Mouse (Mus musculus) midbrain, postnatal 0 days (tissue): ENCODE measurements around the gene Tff3. TPM values are rescaled to one million over a fixed set of nuclear protein-coding genes. Genes with fewer than 3 reads are reported as not detected.

Experiments used
- ATAC-seq: fragments of 200-750 bp; cut with Nextera tagmentation; 2 replicates; pipeline ENCODE4 v1.8.0; 2017; ENCODE audit warnings: moderate number of reproducible peaks, mild to moderate bottlenecking, moderate TSS enrichment, moderate library complexity; ENCODE audit not compliant: low FRiP score
- DNase-seq: peaks from one replicate; pipeline ENCODE4 v3.0.0-alpha.2; 2015; ENCODE audit warnings: low spot score
- H3K27ac ChIP-seq: fragments of 300-500 bp; sonication (generic); 2 replicates; pipeline ENCODE4 v1.5.1; 2014; ENCODE audit warnings: low read depth, mild to moderate bottlenecking, low read length, mixed read lengths
- H3K27me3 ChIP-seq: fragments of 300-500 bp; sonication (generic); 2 replicates; pipeline ENCODE4 v1.6.1; 2014; ENCODE audit warnings: low read length, control low read depth, mixed read lengths; ENCODE audit not compliant: insufficient read depth
- H3K36me3 ChIP-seq: fragments of 300-500 bp; sonication (generic); 2 replicates; pipeline ENCODE4 v1.6.1; 2014; ENCODE audit warnings: low read length, control low read depth, mixed read lengths; ENCODE audit not compliant: insufficient read depth
- H3K4me1 ChIP-seq: fragments of 300-500 bp; sonication (generic); 2 replicates; pipeline ENCODE4 v1.6.1; 2014; ENCODE audit warnings: mild to moderate bottlenecking, control low read depth, antibody characterized with exemption, low read length, mixed read lengths; ENCODE audit not compliant: insufficient read depth
- H3K4me2 ChIP-seq: fragments of 300-500 bp; sonication (generic); 2 replicates; pipeline ENCODE4 v1.6.1; 2014; ENCODE audit warnings: low read depth, mild to moderate bottlenecking, low read length, mixed read lengths; ENCODE audit not compliant: poor library complexity, severe bottlenecking
- H3K4me3 ChIP-seq: fragments of 300-500 bp; sonication (generic); 2 replicates; pipeline ENCODE4 v1.5.1; 2014; ENCODE audit warnings: low read depth, mild to moderate bottlenecking, low read length, moderate library complexity
- H3K9ac ChIP-seq: fragments of 300-500 bp; sonication (generic); replicated peaks from 2 replicates; pipeline ENCODE4 v1.6.1; 2014; ENCODE audit warnings: mild to moderate bottlenecking, low read length, moderate library complexity, mixed read lengths; ENCODE audit not compliant: poor library complexity, severe bottlenecking
- H3K9me3 ChIP-seq: fragments of 300-500 bp; sonication (generic); 2 replicates; pipeline ENCODE4 v1.6.1; 2016; ENCODE audit warnings: low read length, control low read depth
- CTCF ChIP-seq: IDR thresholded peaks from 2 replicates; pipeline ENCODE4 v1.5.1; 2016; ENCODE audit warnings: antibody characterized with exemption, mild to moderate bottlenecking
- WGBS: fragments of 180-500 bp; shearing (Covaris S2); extraction: QIAGEN DNeasy Blood & Tissue Kit; methylation state at CpG from one replicate; pipeline ENCODE4 v1.1.7; 2014; 5-methylcytosine and 5-hydroxymethylcytosine counted together
- polyA plus RNA-seq: library from polyadenylated mRNA; unstranded; fragments of >200 nt; fragmentation: Nextera tagmentation; extraction: Ambion mirVana; gene quantifications from 2 replicates; pipeline ENCODE4 v1.2.1, GENCODE M21; 2015
- total RNA-seq: library from RNA; depleted of rRNA; stranded (reverse); fragments of >200 nt; gene quantifications from 2 replicates; pipeline ENCODE4 v1.2.3, GENCODE M21; 2014

The Tff3 gene
- total and polyA plus RNA-seq, 2 experiments from 2014 or later, result 0.83 TPM; not detected in 1

- no peak overlapping the region for H3K4me2 ChIP-seq
- 85% methylated on average over 5 of the region's 5 CpGs for WGBS
- H3K27ac ChIP-seq, result no peak overlapping the region
- no peak for TF ChIP-seq CTCF
- H3K4me1 ChIP-seq, result no peaks in the 10 kb centered on the region
- ATAC-seq (no peak), DNase-seq (no peak)
- H3K27me3 ChIP-seq, result no peaks in the 10 kb centered on the region
- H3K36me3 ChIP-seq, result peaks cover 26% of the 10 kb centered on the region
- no peaks in the 10 kb centered on the region for H3K9me3 ChIP-seq
- H3K4me3 ChIP-seq, result no peak overlapping the region
- no peak overlapping the region for H3K9ac ChIP-seq
Observed at GRCm38 (mm10) chr17:31117946-31118345, 11.5 kb downstream of the Tff3 start.

- Histone ChIP-seq H3K27ac (no peak overlapping the region), H3K27me3 (no peaks in the 10 kb centered on the region), H3K4me2 (no peak overlapping the region), H3K36me3 (peaks cover 44% of the 10 kb centered on the region), H3K9me3 (no peaks in the 10 kb centered on the region), H3K4me1 (no peaks in the 10 kb centered on the region), H3K4me3 (no peak overlapping the region), H3K9ac (no peak overlapping the region)
- no peak for DNase-seq
- 69% methylated on average over 6 of the region's 6 CpGs for whole genome bisulfite sequencing
- ATAC-seq, result no peak
- TF ChIP-seq CTCF, result no peak
Observed at GRCm38 (mm10) chr17:31116063-31116462, 13.4 kb downstream of the Tff3 start.

- H3K4me2 ChIP-seq, result no peak overlapping the region
- DNase-seq (no peak), ATAC-seq (no peak)
- no peak overlapping the region for H3K27ac ChIP-seq
- no peaks in the 10 kb centered on the region for H3K27me3 ChIP-seq
- no peak overlapping the region for H3K4me3 ChIP-seq
- H3K36me3 ChIP-seq, result peaks cover 64% of the 10 kb centered on the region
- no peak for TF ChIP-seq CTCF
- WGBS, result 21% methylated on average over 9 of the region's 9 CpGs
- H3K9me3 ChIP-seq, result no peaks in the 10 kb centered on the region
- H3K4me1 ChIP-seq, result no peaks in the 10 kb centered on the region
- H3K9ac ChIP-seq, result no peak overlapping the region
Observed at GRCm38 (mm10) chr17:31113191-31113856, 16.1 kb downstream of the Tff3 start.

- Histone ChIP-seq H3K27me3 (no peaks in the 10 kb centered on the region), H3K36me3 (peaks cover 79% of the 10 kb centered on the region), H3K4me3 (no peak overlapping the region), H3K4me2 (no peak overlapping the region), H3K9ac (no peak overlapping the region), H3K4me1 (no peaks in the 10 kb centered on the region), H3K9me3 (no peaks in the 10 kb centered on the region), H3K27ac (no peak overlapping the region)
- 91% methylated on average over 15 of the region's 15 CpGs for WGBS
- no peak for ATAC-seq
- no peak for TF ChIP-seq CTCF
- no peak for DNase-seq
Observed at GRCm38 (mm10) chr17:31108388-31108787, 21.1 kb downstream of the Tff3 start.

GRCm38 (mm10) chr17:31103823-31104222 is 25.6 kb downstream of the Tff3 start:
- H3K4me3 ChIP-seq, result no peak overlapping the region
- ATAC-seq, result no peak
- no peak overlapping the region for H3K4me2 ChIP-seq
- H3K4me1 ChIP-seq, result no peaks in the 10 kb centered on the region
- no peak overlapping the region for H3K9ac ChIP-seq
- H3K36me3 ChIP-seq, result peaks cover 63% of the 10 kb centered on the region
- H3K27ac ChIP-seq, result no peak overlapping the region
- H3K27me3 ChIP-seq, result no peaks in the 10 kb centered on the region
- WGBS, result 84% methylated on average over 8 of the region's 8 CpGs
- TF ChIP-seq CTCF, result no peak
- H3K9me3 ChIP-seq, result no peaks in the 10 kb centered on the region
- no peak for DNase-seq

- no peak overlapping the region for H3K9ac ChIP-seq
- H3K27me3 ChIP-seq, result no peaks in the 10 kb centered on the region
- H3K4me3 ChIP-seq, result no peak overlapping the region
- H3K4me1 ChIP-seq, result no peaks in the 10 kb centered on the region
- WGBS, result 89% methylated on average over 8 of the region's 8 CpGs
- no peak overlapping the region for H3K4me2 ChIP-seq
- TF ChIP-seq CTCF, result no peak
- DNase-seq (no peak), ATAC-seq (no peak)
- no peaks in the 10 kb centered on the region for H3K9me3 ChIP-seq
- H3K27ac ChIP-seq, result no peak overlapping the region
- H3K36me3 ChIP-seq, result peaks cover 57% of the 10 kb centered on the region
Observed at GRCm38 (mm10) chr17:31103007-31103570, 26.4 kb downstream of the Tff3 start.
